Mouse (Mus musculus) heart, adult 2 months (tissue): ENCODE results near the gene Rps29.

Source experiments
- CTCF ChIP-seq: fragments of 200-600 bp; IDR thresholded peaks from 2 replicates; pipeline ENCODE4 v1.8.1; 2022; ENCODE audit warnings: antibody characterized with exemption, mild to moderate bottlenecking, moderate library complexity
- EP300 ChIP-seq: fragments of 200-500 bp; IDR thresholded peaks from 2 replicates; pipeline ENCODE4 v1.6.1; 2011; ENCODE audit warnings: low read depth, low read length, control low read depth; ENCODE audit not compliant: insufficient read depth
- POLR2A ChIP-seq: fragments of 200-500 bp; IDR thresholded peaks from 2 replicates; pipeline ENCODE4 v1.6.1; 2011; ENCODE audit warnings: mild to moderate bottlenecking, low read depth, low read length, control low read depth; ENCODE audit not compliant: insufficient read depth

DNA sequence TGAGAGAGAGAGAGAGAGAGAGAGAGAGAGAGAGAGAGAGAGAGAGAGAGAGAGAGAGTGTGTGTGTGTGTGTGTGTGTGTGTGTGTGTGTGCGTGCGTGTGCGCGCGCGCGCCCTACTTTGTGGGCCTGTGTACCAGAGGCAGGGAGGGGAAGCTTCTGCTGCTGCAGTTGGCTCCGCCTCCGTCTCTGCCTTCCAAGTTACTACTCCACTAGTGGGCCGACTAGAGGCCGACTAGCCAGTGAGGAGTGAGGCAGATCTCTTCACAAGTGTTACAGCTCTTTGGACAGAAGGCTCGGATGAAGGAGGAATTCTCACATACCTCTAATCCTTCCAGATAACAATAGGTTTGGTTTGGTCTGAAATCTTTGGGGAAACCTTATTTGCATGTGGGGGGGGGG lies 20.4 kb upstream of the Rps29 start:
- TF ChIP-seq POLR2A (no peak), CTCF (no peak), EP300 (no peak)
